Mouse (Mus musculus): Measurements from ENCODE around the gene Hemk1.

Hemk1 gene

DNA sequence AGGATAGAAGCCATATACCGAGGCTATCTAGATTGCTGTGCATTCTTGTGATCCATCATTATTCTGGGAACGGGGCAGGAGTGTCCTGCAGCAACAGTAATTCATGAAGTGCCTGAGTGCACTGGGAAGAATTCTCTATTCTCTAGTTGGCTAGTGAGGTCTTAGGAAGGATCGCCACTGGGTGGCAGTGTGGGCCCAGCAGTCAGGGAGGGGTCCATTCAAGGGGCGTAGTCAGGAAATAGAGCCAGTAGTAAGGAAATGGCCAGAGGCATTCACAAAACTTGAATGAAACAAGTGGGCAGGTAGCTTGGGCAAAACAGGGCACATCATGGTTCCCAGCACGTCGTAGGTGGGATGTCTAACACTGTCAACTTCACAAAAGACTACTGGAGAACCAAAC is 43.9 kb downstream of the Hemk1 start:
- peak; percentile 92 to 95 for DNase-seq

DNA sequence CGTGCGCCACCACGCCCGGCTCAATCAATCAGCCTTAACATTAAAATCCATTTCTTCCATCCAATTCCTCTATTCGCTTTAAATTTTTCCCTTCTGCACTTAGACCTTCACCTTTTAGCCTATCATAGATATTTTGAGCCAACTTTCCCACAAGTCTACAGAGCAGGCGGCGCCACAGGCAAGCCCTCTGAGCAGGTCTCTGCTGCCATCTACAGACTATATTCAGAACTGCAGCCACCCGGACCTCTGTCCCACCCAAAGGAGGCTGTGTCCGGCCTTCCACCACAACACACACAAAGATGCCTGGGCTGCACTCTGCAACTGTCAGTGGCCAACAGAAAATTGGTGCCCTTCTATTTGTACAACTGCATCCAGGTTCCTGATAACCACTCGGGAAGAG is 47.3 kb downstream of the Hemk1 start:
- peak; percentile 93 to 94 for DNase-seq

DNA sequence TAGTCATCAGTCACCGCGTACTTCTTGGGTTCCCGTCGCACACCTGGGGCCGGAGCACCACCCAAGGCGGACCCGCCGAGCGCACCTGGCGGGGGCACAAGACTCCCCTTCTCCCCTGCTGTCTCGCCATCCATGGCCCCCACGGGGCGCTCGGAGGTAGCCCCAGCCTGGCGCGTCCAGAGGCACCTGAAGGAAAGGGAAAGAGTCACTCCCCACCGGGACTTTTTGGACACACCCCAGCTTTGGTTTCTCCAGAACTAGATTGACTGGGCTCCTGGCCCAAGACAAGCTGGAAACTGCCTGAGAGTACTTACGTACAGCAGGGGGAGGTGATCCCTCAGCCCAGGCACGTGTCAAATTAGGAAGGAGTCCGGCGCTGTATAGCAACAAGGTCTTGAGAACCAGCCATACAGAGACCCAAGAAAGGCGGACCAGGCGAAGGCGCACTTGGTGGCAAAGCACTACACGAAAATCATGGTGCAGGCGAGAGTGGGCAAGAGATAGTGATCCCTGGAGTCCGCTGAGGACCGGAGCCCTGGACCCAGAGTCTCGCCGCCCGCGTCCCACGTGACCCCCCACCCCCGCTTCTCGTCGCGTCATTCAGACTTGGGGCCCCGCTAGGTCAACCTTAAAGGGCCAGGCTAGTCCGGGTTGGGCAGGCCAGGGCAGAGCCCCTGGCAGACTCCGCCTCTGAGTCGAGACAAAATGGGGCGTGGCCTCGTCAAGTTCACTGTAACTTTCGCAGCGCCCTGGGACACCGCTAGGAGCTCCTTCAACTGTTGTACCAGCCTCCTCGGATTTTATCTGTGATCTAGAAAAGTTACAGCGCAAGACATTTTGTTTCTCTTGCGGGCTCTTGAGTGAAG is 48.7 kb downstream of the Hemk1 start, which contains the start of gene Mapkapk3:
Gene Mapkapk3 (minus strand): TSS at position 667 of the 866 bp plus-strand sequence.
- peak; percentile 44 to 51 for DNase-seq

DNA sequence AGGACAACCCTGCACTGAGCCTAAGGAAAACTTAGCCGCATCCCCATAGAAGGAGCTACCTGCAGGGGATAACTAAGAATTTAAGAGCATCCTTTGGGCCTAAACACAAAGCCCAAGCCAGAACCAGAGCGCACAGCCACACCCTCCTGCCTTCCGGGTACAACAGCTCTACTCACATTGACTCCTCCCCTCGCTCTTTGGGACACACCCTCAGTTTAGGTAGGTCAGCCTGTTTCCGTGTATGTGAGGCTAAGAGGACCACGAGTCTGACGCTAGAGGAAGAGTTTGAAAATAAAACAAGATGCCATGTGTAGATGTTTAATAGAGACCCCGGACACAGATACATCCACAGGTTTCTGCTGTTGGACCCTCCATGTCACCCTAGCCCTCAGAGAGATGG is 49.4 kb downstream of the Hemk1 start:
- no peak for DNase-seq

DNA sequence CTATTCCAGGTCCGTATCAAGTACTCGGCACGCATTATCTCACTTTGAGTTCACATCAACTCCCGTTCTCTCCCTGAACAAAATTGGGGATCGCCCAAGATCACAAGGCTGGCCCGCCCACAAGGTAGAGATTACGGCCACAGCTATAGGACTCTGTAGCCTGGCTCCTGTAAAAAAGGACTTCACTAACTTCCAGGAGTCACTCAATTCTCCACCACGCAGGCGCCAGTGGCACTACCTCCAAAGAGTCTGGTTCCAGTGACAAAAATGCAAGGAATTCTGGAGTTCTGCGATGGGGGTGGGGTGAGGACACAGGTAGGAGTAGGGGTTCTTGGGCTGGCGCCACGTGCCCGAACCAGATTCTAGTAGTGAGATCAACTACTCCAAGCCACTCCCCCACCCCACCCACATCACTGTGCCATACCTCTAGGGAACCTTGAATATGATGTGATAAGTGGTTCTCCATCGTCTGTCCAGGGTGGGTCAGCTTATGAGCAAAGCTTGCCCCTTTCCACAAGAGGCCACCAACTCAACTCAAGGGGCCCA is 50.0 kb downstream of the Hemk1 start:
- DNase-seq = no peak

DNA sequence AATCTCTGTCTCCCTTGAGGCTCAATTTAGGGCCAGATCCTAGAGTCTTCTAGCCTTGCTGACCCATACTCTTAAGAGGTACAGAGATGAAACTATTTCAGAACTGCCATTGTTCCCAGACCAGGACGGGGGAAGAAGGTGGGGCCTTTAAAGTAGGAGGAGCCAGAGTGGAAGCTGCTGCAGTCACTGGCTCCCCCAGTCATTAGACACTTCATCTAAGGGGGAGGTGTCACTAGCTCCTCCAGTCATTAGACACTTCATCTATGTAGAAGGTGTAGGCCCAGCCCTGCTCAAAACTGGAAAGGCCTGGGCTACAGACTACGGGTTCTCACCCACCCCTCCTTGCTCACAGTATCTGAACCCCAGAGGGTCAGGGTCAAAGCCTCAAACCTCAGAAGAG is 50.9 kb downstream of the Hemk1 start:
- no peak for DNase-seq

DNA sequence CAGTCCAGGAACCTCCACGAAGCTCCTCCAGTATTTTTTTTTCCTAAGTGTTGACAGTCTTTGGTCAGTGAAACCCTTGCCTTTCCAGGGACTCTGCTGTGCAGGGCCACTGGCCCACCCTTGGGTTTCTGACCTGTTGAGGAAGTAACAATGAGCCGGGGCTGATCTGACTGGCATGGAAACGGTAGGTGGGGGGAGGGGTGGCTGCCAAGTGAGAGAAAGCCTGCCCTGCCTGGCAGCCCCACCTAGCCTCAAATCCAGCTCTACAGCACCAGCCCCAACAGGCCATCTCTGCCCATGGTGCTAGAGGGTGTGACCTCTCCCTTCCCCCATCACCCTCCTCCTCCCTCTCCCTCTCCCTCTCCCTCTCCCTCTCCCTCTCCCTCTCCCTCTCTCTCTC is 53.1 kb downstream of the Hemk1 start:
- DNase-seq = peak in 1 of 2 experiments; percentile 47

DNA sequence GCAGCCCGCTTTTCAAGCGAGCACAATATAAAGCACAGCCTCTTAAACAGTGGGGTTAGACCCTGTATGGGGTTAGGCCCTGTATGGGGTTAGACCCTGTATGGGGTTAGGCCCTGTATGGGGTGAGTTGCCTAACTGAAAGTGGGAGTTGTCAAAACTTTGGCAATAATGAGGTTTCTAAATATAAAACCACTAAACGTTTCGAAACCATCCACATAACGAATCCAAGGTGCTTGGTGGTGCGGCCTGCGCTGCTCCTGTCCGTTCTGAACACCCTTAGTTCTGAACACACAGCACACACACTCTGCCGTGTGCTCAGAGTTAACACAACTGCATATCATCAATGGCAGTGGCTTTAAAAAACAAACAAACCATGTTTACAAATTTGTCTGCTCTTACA is 55.2 kb downstream of the Hemk1 start:
- no peak for DNase-seq

DNA sequence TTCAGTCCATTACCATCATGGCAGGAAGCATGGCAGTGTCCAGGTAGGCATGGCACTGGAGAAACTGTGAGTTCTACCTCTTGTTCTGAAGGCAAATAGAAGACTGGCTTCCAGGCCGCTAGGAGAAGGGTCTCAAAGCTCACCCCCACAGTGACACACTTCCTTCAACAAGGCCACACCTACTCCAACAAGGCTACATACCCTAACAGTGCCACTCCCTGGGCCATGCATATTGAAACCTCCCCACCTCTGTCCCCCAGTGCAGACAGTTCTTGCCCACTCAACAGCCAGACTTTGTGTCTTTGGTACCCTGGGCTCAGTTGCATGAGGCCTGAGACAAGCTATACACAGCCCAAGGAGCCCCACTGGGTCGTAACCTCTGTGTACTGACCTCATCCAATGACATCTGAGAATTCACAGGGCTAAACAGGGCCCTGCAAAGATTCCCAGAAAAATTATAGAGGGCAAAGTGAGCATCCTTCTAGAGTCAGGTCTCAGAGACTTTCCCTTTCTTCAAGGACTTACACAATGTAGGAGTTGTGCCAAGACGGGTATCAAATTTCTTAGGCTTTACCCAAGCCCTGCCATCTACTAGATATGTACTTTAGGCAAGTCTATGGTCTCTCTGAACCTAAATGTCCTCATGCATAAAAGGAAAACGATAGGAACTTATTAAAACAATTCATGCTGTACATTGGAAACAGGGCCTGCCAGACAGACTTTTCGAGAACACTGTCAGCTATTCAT is 56.7 kb downstream of the Hemk1 start:
- DNase-seq = no peak

DNA sequence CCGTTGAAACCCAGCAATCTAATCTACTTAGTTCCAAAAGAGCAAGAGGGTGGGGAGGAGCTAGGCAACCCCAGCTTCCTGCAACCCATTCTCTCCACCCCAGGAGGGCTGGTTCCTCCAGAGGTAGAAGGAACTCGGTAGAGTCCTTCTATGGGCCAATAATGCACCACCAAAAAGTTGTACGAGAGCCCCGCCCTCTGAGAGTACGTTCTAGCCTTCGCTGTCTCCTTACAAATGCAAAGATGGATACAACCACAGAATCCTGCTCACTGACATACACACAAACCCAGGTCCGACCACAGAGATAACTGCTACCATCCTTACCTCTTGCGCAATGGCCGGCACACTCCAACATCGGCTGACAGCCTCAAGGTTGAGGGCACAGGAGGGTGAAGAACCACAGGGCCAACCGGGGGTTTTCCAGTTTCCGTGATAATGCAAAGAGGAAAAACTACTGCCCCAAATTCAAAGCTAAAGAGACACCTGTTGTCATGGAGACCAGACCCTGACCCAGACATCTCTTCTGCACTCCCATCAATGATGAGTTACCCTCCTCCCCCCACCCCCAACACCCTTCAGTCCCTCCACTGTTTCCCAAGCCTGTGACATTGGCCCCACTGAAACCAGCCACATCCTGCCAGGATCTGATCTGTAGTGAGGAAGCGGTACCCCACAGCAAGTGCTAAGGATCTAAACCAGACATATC is 57.7 kb downstream of the Hemk1 start:
- DNase-seq = no peak

DNA sequence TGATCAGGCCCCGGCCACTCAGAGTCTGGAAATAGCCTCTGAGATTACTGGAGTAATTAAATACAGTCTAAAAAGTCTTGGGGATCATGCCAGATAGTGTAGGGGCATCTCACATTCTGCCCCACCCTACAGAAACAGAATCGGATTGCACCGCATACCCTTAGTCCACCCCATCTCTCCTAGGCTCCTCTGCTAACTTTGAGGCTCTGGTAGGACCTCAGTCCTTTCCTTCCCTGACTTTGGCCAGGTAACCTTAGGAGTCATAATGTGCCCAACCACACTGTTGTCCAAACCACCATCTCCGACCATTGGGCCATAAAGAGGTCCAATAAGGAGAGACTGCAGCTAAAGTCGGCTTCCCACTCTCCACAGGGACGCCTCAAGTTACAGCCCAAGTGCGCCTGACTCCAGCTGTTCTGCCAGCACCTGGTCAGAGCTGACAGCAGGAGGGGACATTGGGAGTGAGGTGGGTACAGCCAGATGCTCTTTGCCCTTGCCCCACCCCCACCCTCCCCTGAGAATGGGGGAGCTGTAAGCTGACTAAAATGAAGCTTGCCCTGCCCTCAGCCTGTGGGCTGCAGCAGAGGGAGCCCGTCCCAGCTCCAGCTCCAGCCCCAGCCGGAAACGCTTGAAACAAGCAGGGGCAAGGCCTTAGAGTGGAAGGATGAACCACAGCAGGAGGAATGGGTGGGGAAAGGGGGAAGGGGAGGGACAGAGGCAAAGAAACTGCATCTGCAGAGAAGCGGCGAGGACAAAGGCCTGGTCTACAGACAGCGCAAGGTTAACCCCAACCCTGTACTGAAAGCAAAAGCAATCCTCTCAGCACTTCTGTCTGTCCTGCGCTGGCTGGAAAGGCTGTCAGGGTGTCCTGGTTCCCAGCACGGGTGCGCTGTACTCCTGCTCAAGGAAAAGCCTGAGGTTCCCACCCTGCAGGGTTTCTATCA is 58.5 kb downstream of the Hemk1 start:
- no peak for DNase-seq

DNA sequence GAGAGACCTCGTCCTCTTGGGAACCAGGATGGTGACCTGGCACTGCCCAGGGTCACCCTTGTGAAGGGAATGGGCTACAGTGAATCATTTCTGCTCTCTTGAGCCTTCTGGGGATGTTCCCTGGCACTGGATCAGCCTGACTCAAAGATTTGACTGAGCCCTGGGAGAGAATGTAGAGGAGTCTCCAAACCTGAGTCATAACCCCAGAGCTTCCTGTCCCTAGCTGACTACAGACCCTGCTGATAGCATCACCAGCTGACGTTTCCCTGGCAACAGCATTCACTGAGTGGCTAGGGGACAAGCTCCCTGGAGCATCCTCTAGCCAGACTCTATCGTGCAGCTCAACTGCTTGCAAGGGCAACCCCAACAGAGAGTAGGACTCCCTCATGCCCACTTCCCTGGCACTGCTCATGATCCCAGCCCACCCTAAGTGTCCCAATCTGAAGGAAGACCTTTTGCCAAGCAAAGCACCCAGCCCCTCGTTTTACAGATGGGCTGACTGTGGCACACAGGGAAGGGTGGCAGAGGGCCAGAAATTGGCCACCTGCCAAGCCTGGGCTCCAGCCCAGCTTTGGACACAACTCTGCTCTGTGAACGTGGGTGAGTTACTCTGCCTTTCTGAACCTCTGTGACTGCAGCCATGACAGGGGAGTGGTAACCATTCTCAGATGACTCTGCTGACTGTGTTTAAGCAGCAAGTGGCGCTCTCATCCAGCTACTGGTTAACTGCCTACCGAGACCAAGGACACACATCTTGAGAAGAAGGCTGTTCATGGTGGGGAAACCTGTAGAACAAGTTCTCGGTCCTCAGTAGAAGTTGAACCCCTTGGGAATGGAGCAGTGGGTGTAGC is 59.4 kb downstream of the Hemk1 start:
- DNase-seq = peak; percentile 79 to 83

DNA sequence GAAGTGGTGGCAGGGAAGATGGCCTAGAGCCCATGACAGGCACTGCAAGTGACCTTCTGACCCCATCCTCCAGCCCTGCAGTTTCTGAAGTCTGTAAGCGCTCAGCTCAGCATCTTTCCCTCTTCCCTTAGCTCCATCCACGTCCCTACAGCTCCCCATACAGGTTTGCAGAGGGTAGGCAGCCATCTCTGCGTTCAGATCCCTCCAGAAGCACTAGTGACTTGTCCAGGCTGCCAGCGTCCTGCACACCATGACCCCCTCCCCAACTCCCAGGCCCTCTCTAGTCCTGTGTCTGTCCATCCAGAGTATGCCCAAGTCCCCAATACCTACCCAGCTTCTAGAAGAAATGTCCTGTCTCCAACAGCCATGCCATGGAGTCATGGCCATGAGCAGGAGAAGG is 60.0 kb downstream of the Hemk1 start:
- DNase-seq = peak; percentile 56 to 60

DNA sequence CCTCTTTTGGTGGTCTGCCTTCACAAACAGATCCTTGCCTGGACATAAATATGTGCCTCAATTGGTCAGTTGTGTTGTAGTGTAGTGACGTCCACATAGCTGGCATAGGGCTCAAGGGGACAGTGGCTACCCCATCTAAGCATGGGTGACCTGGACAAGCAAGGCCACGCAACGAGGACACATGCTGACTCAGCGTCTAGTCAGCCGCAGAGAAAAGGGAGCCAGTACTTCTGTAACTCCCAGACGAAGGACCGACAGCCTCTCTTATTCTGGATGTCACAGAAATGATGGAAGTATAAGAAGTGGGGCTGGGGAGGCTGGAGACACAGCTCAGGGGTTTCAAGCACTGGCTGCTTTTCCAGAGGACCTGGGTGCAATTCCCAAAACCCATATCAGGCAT is 60.5 kb downstream of the Hemk1 start:
- no peak for DNase-seq

Measured in cerebellum, postnatal 14 days (tissue).